Mouse (Mus musculus) lung, embryonic 14.5 days (tissue): ENCODE results near the gene Ssbp4. TPM values are rescaled to one million over a fixed set of nuclear protein-coding genes. Genes with fewer than 3 reads are reported as not detected.

Experiments used
- ATAC-seq: fragments of 200-750 bp; cut with Nextera tagmentation; 2 replicates; pipeline ENCODE4 v1.8.0; 2017; ENCODE audit warnings: mild to moderate bottlenecking, moderate TSS enrichment, moderate library complexity; ENCODE audit not compliant: insufficient read depth
- DNase-seq: peaks from one replicate; pipeline ENCODE4 v3.0.0-alpha.2; 2015
- H3K27ac ChIP-seq: fragments of 300-500 bp; sonication (generic); 2 replicates; pipeline ENCODE4 v1.5.1; 2014; ENCODE audit warnings: low read depth, mild to moderate bottlenecking, moderate library complexity
- H3K27me3 ChIP-seq: fragments of 300-500 bp; sonication (generic); 2 replicates; pipeline ENCODE4 v1.6.1; 2014; ENCODE audit warnings: low read length, control low read depth; ENCODE audit not compliant: insufficient read depth
- H3K36me3 ChIP-seq: fragments of 300-500 bp; sonication (generic); 2 replicates; pipeline ENCODE4 v1.6.1; 2014; ENCODE audit warnings: control low read depth; ENCODE audit not compliant: insufficient read depth
- H3K4me1 ChIP-seq: fragments of 300-500 bp; sonication (generic); 2 replicates; pipeline ENCODE4 v1.6.1; 2014; ENCODE audit warnings: antibody characterized with exemption, control low read depth; ENCODE audit not compliant: insufficient read depth
- H3K4me2 ChIP-seq: fragments of 300-500 bp; sonication (generic); 2 replicates; pipeline ENCODE4 v1.6.1; 2014; ENCODE audit warnings: mild to moderate bottlenecking
- H3K4me3 ChIP-seq: fragments of 300-500 bp; sonication (generic); 2 replicates; pipeline ENCODE4 v1.5.1; 2014; ENCODE audit warnings: low read depth, low read length
- H3K9ac ChIP-seq: fragments of 300-500 bp; sonication (generic); 2 replicates; pipeline ENCODE4 v1.6.1; 2014
- H3K9me3 ChIP-seq: fragments of 300-500 bp; sonication (generic); 2 replicates; pipeline ENCODE4 v1.6.1; 2016; ENCODE audit warnings: low read depth, low read length, control low read depth
- CTCF ChIP-seq: IDR thresholded peaks from 2 replicates; pipeline ENCODE4 v1.5.1; 2016; ENCODE audit warnings: antibody characterized with exemption, low read depth
- WGBS: fragments of 180-500 bp; shearing (Covaris S2); extraction: QIAGEN DNeasy Blood & Tissue Kit; methylation state at CpG from one replicate; pipeline ENCODE4 v1.1.7; 2014; 5-methylcytosine and 5-hydroxymethylcytosine counted together
- polyA plus RNA-seq: library from polyadenylated mRNA; unstranded; fragments of >200 nt; fragmentation: Nextera tagmentation; extraction: Ambion mirVana; gene quantifications from 2 replicates; pipeline ENCODE4 v1.2.1, GENCODE M21; 2014

Gene Ssbp4
- polyA plus RNA-seq, 1 experiment from 2014 or later: 143 TPM

- Histone ChIP-seq H3K4me2 (no peak overlapping the region), H3K4me3 (no peak overlapping the region), H3K36me3 (peaks cover 21% of the 10 kb centered on the region; the same call in 1 of the 2 replicates), H3K4me1 (no peaks in the 10 kb centered on the region), H3K27ac (no peak overlapping the region), H3K9ac (no peak overlapping the region), H3K9me3 (no peaks in the 10 kb centered on the region), H3K27me3 (no peaks in the 10 kb centered on the region)
- ATAC-seq: no peak
- no peak for DNase-seq
- TF ChIP-seq CTCF: no peak
These were observed 34.4 kb downstream of the Ssbp4 start for GRCm38 (mm10) chr8:70574302-70574701.

- Histone ChIP-seq H3K36me3 (peaks cover 5% of the 10 kb centered on the region; the same call in 1 of the 2 replicates), H3K9ac (no peak overlapping the region)
- no peak for TF ChIP-seq CTCF
These were observed 37.7 kb downstream of the Ssbp4 start for GRCm38 (mm10) chr8:70570990-70571389.

DNA sequence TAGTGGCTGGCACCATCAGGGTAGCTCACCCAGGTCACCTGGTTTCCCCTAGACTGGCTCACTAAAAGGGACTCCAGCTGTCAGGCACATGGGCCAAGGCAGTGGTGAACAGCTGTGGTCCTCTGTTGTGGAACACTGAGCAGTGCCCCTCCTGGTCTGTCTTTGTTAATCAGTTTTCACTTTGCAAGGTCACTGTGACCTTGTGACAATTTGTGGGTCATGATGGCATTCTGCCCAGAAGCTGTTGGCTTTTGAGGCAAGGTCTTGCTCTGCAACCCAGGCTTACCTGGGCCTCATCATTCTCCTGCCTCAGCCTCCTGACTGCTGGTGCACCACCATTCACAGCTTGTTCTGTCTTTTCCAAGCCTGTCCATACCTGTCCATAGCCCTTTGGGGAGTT lies 38.3 kb downstream of the Ssbp4 start:
- no peak overlapping the region for H3K27ac ChIP-seq
- DNase-seq (no peak), ATAC-seq (no peak)
- H3K27me3 ChIP-seq: no peaks in the 10 kb centered on the region
- no peak overlapping the region for H3K4me2 ChIP-seq
- H3K9ac ChIP-seq: no peak overlapping the region
- no peak overlapping the region for H3K4me3 ChIP-seq
- TF ChIP-seq CTCF: no peak
- no peaks in the 10 kb centered on the region for H3K9me3 ChIP-seq
- no peaks in the 10 kb centered on the region for H3K4me1 ChIP-seq
- H3K36me3 ChIP-seq: peaks cover 4% of the 10 kb centered on the region; the same call in 1 of the 2 replicates

More at GRCm38 (mm10) chr8:70570990-70571389, 37.7 kb downstream of the Ssbp4 start:
- DNase-seq (no peak), ATAC-seq (no peak)
- Histone ChIP-seq H3K27ac (no peak overlapping the region), H3K4me3 (no peak overlapping the region), H3K27me3 (no peaks in the 10 kb centered on the region), H3K4me1 (no peaks in the 10 kb centered on the region), H3K9me3 (no peaks in the 10 kb centered on the region), H3K4me2 (no peak overlapping the region)
- WGBS: 79% methylated on average over 6 of the region's 6 CpGs

- peak; percentile 34 for DNase-seq
These were observed 43.1 kb downstream of the Ssbp4 start for GRCm38 (mm10) chr8:70565561-70565960.

DNA sequence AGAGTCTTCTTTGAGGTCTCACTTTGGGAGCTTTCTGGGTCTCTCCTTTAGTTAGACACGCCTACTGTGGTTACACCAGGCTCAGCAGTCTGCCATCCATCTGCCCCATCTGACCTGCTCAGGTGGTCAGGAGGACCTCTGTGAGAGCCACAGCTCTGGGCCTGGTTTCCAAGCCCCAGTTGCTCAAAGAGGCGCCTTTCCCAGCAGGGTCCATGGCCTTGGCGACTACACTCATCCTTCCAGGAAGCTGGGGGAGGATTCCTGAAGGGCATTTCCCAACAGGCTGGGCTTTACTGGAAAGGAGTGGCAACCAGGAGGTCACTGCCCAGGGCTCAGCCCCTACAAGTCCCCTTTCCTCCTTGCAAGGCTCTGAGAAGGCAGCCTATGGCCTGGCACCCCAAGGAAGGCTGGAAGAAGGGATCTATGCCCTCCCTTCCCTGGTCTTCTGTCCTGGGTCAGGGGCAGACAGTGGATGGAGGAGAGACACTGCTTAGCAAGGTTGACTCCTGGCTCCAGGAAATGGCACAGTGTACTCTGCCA lies 43.9 kb downstream of the Ssbp4 start:
- Histone ChIP-seq H3K27me3 (no peaks in the 10 kb centered on the region), H3K9me3 (no peaks in the 10 kb centered on the region), H3K36me3 (no peaks in the 10 kb centered on the region), H3K9ac (no peak overlapping the region; the same call in 1 of the 2 replicates), H3K27ac (no peak overlapping the region), H3K4me1 (peaks cover 16% of the 10 kb centered on the region; the same call in 1 of the 2 replicates), H3K4me3 (no peak overlapping the region), H3K4me2 (no peak overlapping the region)
- 68% methylated on average over 3 of the region's 3 CpGs for WGBS
- ATAC-seq (no peak), DNase-seq (no peak)
- no peak for TF ChIP-seq CTCF

More at GRCm38 (mm10) chr8:70565561-70565960, 43.1 kb downstream of the Ssbp4 start:
- no peak overlapping the region for H3K9ac ChIP-seq
- H3K27me3 ChIP-seq: no peaks in the 10 kb centered on the region
- WGBS: 38% methylated on average over 3 of the region's 3 CpGs
- TF ChIP-seq CTCF: no peak
- ATAC-seq: no peak
- H3K9me3 ChIP-seq: no peaks in the 10 kb centered on the region
- H3K27ac ChIP-seq: no peak overlapping the region
- H3K4me3 ChIP-seq: no peak overlapping the region
- no peaks in the 10 kb centered on the region for H3K36me3 ChIP-seq
- peaks cover 11% of the 10 kb centered on the region; the same call in 1 of the 2 replicates for H3K4me1 ChIP-seq
- no peak overlapping the region for H3K4me2 ChIP-seq

- DNase-seq (no peak), ATAC-seq (no peak)
- TF ChIP-seq CTCF: no peak
- Histone ChIP-seq H3K36me3 (0 out of 2 replicates have a peak, but pooled peaks cover 2% of the 10 kb centered on the region), H3K27me3 (no peaks in the 10 kb centered on the region), H3K4me3 (no peak overlapping the region), H3K9me3 (no peaks in the 10 kb centered on the region), H3K4me2 (no peak overlapping the region), H3K4me1 (peaks cover 17% of the 10 kb centered on the region; the same call in 1 of the 2 replicates), H3K27ac (no peak overlapping the region), H3K9ac (no peak overlapping the region)
- 84% methylated on average over 6 of the region's 6 CpGs for WGBS
These were observed 44.8 kb downstream of the Ssbp4 start for GRCm38 (mm10) chr8:70563763-70564387.

DNA sequence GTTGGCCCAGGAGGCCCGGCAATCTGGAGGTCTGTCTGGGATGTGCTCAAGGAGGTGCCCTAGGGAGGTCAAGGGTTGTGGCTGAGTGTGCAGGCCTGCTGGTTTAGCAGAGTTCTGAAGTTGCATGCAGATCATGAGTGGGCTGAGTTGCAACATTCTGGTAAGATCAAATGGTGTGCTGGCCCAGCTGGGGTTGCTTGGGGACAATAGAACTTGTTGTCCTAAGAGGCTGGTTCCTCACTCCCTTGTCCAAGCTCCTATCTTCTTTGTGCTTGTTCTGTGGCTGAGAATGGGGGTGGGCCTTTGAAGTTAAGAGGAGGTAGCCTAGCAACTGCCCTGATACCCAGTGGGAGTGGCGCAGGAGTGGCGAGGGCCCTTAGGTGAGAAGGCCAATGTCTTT lies 45.9 kb downstream of the Ssbp4 start:
- Histone ChIP-seq H3K4me1 (peaks cover 17% of the 10 kb centered on the region; the same call in 1 of the 2 replicates), H3K4me3 (no peak overlapping the region), H3K4me2 (no peak overlapping the region), H3K9ac (no peak overlapping the region), H3K27me3 (no peaks in the 10 kb centered on the region), H3K9me3 (no peaks in the 10 kb centered on the region), H3K27ac (no peak overlapping the region), H3K36me3 (0 out of 2 replicates have a peak, but pooled peaks cover 2% of the 10 kb centered on the region)
- 55% methylated on average over 3 of the region's 3 CpGs for WGBS
- ATAC-seq (no peak), DNase-seq (no peak)
- no peak for TF ChIP-seq CTCF
